9 mouse cellular contexts compared by ENCODE assay signal in the genomic region with DNA sequence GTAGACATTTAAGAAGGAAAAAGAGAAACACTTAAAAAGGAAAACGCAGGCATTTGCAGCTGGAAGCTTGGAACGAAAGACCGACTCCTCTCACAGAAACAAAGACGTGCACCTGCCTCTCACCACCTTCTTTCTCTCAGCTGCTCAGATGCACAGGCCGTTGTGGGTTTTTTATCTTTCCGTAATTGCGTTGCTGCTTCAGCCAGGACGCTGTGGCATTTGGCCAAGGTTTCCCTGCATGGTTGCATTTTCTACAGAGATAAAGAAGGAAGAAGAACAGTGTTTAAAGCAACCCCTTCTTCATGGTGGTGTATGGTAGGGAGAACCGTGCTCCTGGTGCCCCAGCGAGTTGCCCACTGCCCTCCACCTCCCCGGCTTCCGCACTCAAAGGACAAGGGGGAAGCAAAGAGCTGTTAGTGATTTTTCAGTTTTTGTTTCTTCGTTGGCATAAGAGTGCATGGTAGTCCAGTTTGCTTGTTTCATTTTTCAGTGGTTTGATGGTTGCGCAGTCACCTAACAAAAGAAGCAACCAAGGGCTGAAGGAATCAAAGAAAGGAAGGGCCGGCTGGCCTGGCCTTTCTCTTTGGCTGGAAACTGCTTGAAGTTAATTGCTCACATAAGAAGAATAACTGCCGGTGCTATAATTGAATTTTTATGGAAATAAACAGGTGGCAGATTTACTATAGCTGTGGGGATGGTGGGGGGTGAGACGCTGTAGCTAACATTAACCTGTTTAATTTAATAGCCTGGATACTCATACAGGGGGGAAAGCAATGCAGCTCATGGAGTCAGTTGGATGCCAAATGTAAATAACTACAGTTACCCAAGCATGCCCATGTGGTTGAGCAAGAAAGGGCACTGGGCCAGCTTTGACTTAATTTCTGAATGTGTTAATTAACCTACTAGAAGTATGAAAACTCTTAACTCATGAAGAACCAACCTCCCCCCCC.
DNase-seq lines count a peak whose midpoint lies in the region; ATAC-seq and TF ChIP-seq lines count a peak whose summit lies in the region.
"Had no signal": no experiment of that assay in that cellular context is flagged by ENCODE, and none has a peak within 500 bp of the region (broad histone marks: within the 10 kb centered on the region; RNA-seq: fewer than 3 reads in every experiment).

No protein-coding gene starts in this region.

- H3K4me2 ChIP-seq in hindbrain, embryonic 14.5 days (replicated peaks) = 0 out of 2 replicates have a peak overlapping the region, but pooled peaks have one; percentile 9
- H3K4me2 ChIP-seq in limb, embryonic 14.5 days (replicated peaks; ENCODE audit: low read depth, low read length, severe bottlenecking) = no peak overlapping the region

- no peak for TF ChIP-seq POLR2A in cerebellum, adult 2 months (IDR thresholded peaks at IDR 0.05; ENCODE audit: borderline replicate concordance, insufficient read depth, low read length)
- TF ChIP-seq POLR2A in brain, embryonic 14.5 days (IDR thresholded peaks at IDR 0.05; ENCODE audit: borderline replicate concordance, extremely low read depth, insufficient read depth, insufficient read length, poor library complexity, severe bottlenecking) = no peak
- TF ChIP-seq POLR2A in limb, embryonic 14.5 days (IDR thresholded peaks at IDR 0.05; ENCODE audit: borderline replicate concordance, extremely low read depth, insufficient read depth, insufficient read length) = no peak

- no peaks in the 10 kb centered on the region for H3K4me1 ChIP-seq in cerebellum, adult 2 months (ENCODE audit: control insufficient read depth, insufficient read depth, low read length)
- peaks cover 8% of the 10 kb centered on the region; the same call in 1 of the 2 replicates for H3K4me1 ChIP-seq in hindbrain, embryonic 14.5 days (replicated peaks; ENCODE audit: control insufficient read depth, insufficient read depth, low read length)
- peaks cover 26% of the 10 kb centered on the region for H3K4me1 ChIP-seq in limb, embryonic 14.5 days (ENCODE audit: control insufficient read depth, insufficient read depth, low read length)
- no peaks in the 10 kb centered on the region for H3K4me1 ChIP-seq in heart, embryonic 10.5 days

- H3K4me3 ChIP-seq in cerebellum, adult 2 months (replicated peaks; ENCODE audit: insufficient read depth, low read depth, low read length) = no peak overlapping the region
- H3K4me3 ChIP-seq in hindbrain, embryonic 14.5 days (replicated peaks; ENCODE audit: low read length) = no peak overlapping the region
- H3K4me3 ChIP-seq in limb, embryonic 14.5 days (replicated peaks; ENCODE audit: low read length) = no peak overlapping the region
- no peak overlapping the region for H3K4me3 ChIP-seq in heart, embryonic 10.5 days
- H3K4me3 ChIP-seq: heart, adult 2 months had no signal

- no peaks in the 10 kb centered on the region for H3K27me3 ChIP-seq in cerebellum, adult 2 months (ENCODE audit: control insufficient read depth, insufficient read depth, low read length)
- H3K27me3 ChIP-seq in hindbrain, embryonic 14.5 days (ENCODE audit: control insufficient read depth, insufficient read depth, low read length) = no peaks in the 10 kb centered on the region
- no peaks in the 10 kb centered on the region for H3K27me3 ChIP-seq in limb, embryonic 14.5 days (ENCODE audit: control insufficient read depth, insufficient read depth, low read length)
- H3K27me3 ChIP-seq in heart, embryonic 10.5 days (ENCODE audit: insufficient read depth, poor library complexity, severe bottlenecking) = no peaks in the 10 kb centered on the region

- peak; percentile 11 for DNase-seq in cerebellum, adult 9-11 months
- DNase-seq in cerebellum, adult 2 months = no peak
- peak; percentile 88 for DNase-seq in brain, embryonic 14.5 days (ENCODE audit: low read depth)
- peak; percentile 66 for DNase-seq in hindbrain, embryonic 14.5 days (ENCODE audit: low spot score)
- peak; percentile 46 for DNase-seq in limb, embryonic 14.5 days (ENCODE audit: low spot score)
- no peak for DNase-seq in urinary bladder, postnatal 10 days (ENCODE audit: low spot score)
- no peak for DNase-seq in heart, postnatal 10 days
- no peak for DNase-seq in heart, embryonic 10.5 days (ENCODE audit: low spot score)
- DNase-seq: heart, adult 2 months had no signal

- no peak overlapping the region for H3K27ac ChIP-seq in cerebellum, adult 2 months (ENCODE audit: insufficient read depth, low read length)
- H3K27ac ChIP-seq in hindbrain, embryonic 14.5 days = peak overlapping the region; percentile 63
- H3K27ac ChIP-seq in limb, embryonic 14.5 days (replicated peaks; ENCODE audit: low read depth, low read length) = no peak overlapping the region
- H3K27ac ChIP-seq in heart, embryonic 10.5 days = no peak overlapping the region
- H3K27ac ChIP-seq: heart, adult 2 months had no signal

- H3K9me3 ChIP-seq in hindbrain, embryonic 14.5 days (ENCODE audit: control insufficient read depth, low read length) = no peaks in the 10 kb centered on the region
- H3K9me3 ChIP-seq in limb, embryonic 14.5 days (ENCODE audit: control insufficient read depth, low read length) = no peaks in the 10 kb centered on the region
- no peaks in the 10 kb centered on the region for H3K9me3 ChIP-seq in heart, embryonic 10.5 days

- no peak for TF ChIP-seq CTCF in cerebellum, adult 2 months (IDR thresholded peaks at IDR 0.05; ENCODE audit: borderline replicate concordance, insufficient read depth, low read depth, low read length)
- TF ChIP-seq CTCF in brain, embryonic 14.5 days (IDR thresholded peaks at IDR 0.05; ENCODE audit: borderline replicate concordance, extremely low read depth, insufficient read depth, insufficient read length) = no peak

- H3K36me3 ChIP-seq in hindbrain, embryonic 14.5 days (replicated peaks; ENCODE audit: control insufficient read depth, insufficient read depth) = no peaks in the 10 kb centered on the region
- H3K36me3 ChIP-seq in limb, embryonic 14.5 days (ENCODE audit: control insufficient read depth, insufficient read depth, low read length) = no peaks in the 10 kb centered on the region
- no peaks in the 10 kb centered on the region for H3K36me3 ChIP-seq in heart, embryonic 10.5 days

- ATAC-seq in hindbrain, embryonic 14.5 days (ENCODE audit: low FRiP score) = peak; percentile 82
- peak; percentile 71 for ATAC-seq in limb, embryonic 14.5 days (ENCODE audit: low FRiP score, low read depth)

- H3K9ac ChIP-seq in hindbrain, embryonic 14.5 days = no peak overlapping the region; the same call in 1 of the 2 replicates
- H3K9ac ChIP-seq in limb, embryonic 14.5 days (ENCODE audit: low read depth, low read length, severe bottlenecking) = no peak overlapping the region

- 56% methylated on average over 17 of the region's 17 CpGs for WGBS in cerebellum, adult 2 months
- 47% methylated on average over 17 of the region's 17 CpGs for WGBS in hindbrain, embryonic 14.5 days
- WGBS in limb, embryonic 14.5 days = 50% methylated on average over 17 of the region's 17 CpGs
- WGBS in heart, embryonic 10.5 days = 78% methylated on average over 17 of the region's 17 CpGs

- intact Hi-C loops in heart, postnatal 10 days (cut with DNase I) = loop anchor here (2.0 kb wide), 1 partner anchor 1205 kb away; no protein-coding TSS in a partner anchor

Comparison
In these comparisons a context has a peak if more than half of its experiments do, and no peak if none do; other contexts are left out.
1. DNase-seq: peak in cerebellum, adult 9-11 months (single experiment), brain, embryonic 14.5 days (single experiment), hindbrain, embryonic 14.5 days (single experiment) and limb, embryonic 14.5 days (single experiment); none in cerebellum, adult 2 months (0 of 2), urinary bladder, postnatal 10 days (single experiment), heart, postnatal 10 days (0 of 2) and heart, embryonic 10.5 days (single experiment).